Mouse (Mus musculus): Measurements from ENCODE around the gene Mllt1.

Mllt1 gene

DNA sequence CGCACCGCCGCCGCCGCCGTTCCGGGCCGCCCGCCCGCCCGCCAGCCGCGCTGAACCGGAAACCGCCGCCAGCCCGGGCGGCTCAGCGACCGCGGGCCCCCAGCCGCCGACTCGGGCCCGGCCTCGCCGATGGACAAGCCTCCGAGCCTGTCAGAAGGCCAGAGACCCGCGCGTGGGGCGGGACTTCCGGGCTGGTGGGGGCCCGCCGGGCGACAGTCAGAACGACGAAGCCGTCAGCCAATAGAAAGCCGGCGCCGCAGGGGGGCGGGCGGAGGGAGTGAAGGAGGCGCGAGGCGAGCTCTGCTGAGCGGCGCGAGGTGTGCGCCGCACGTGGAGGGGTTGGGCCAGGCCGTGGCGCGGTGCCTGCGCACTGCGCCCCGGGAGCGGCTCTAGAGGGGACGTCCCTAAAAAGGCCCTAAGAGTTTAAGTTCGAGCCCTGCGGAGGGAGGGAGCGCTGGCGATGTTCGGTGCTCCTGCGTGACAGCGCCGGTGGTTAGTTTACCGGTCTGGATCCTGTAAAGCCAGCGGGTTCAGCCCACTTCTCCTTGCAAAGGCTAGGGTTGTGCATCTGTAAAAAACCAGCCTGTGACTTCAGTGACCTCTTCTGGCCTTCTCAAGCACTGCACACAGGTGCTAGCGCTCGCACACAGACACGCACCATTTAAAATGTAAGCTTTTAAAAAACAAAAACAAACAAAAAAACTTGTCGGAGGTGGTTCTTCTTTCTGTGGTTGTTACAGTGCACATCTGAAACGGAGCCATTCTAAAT, at the start of gene Mllt1:
Gene Mllt1, minus strand, starts transcription at position 53 of the 769 bp plus-strand sequence.
- DNase-seq (ENCODE audit: low read depth) = peak; percentile 89

DNA sequence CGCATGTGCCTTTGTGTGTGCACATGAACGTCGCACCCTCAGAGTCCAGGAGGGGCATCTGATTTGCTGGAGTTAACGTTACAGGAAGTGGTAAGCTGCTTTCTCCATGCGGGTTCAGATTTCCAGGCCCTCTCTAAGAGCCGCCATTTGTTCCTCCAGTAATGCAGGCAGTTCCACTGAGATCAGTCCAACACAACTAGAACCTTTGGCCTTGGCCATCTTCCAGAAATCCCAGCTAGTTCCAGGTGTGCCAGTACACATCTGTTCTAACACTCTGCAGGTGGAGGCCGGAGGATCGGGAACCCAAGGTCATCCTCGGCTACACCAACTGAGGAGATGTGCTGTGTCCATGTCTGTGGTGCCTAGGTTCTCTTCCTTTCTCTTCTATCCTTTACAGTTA, 49.7 kb upstream of the Mllt1 start:
- no peak for DNase-seq (ENCODE audit: low read depth)

DNA sequence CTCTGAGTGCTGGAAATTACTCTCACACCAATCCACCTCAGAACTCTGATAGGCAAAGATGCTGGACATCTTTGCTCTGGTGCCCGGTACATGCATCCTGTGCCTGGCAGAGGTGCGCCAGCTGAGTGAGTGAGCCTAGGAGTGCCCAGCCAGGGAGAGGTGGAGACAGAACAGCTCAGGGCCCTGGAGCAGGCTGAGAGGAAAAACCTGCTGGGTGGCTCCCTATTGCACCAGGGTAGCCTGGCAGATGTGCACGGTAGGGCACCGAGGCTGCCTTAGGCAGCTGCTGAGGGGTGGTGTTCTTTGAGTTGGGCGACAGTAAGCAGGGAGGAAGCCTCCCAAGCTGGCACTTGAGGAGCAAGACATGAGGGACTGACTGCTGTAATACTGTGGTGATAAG, 46.8 kb upstream of the Mllt1 start, which contains the start of gene Acer1:
Gene Acer1, minus strand, starts transcription at position 114 of the 400 bp plus-strand sequence.
- DNase-seq (ENCODE audit: low read depth) = no peak

- no peak for DNase-seq (ENCODE audit: low read depth)
Measured at GRCm38 (mm10) chr17:56981049-56981448, 45.8 kb upstream of the Mllt1 start.

- DNase-seq (ENCODE audit: low read depth) = no peak
Measured at GRCm38 (mm10) chr17:56979524-56979923, 44.3 kb upstream of the Mllt1 start.

- DNase-seq (ENCODE audit: low read depth) = no peak
Measured at GRCm38 (mm10) chr17:56976531-56977390, 41.5 kb upstream of the Mllt1 start.

GRCm38 (mm10) chr17:56975391-56975790, 40.2 kb upstream of the Mllt1 start:
- DNase-seq (ENCODE audit: low read depth) = no peak

DNA sequence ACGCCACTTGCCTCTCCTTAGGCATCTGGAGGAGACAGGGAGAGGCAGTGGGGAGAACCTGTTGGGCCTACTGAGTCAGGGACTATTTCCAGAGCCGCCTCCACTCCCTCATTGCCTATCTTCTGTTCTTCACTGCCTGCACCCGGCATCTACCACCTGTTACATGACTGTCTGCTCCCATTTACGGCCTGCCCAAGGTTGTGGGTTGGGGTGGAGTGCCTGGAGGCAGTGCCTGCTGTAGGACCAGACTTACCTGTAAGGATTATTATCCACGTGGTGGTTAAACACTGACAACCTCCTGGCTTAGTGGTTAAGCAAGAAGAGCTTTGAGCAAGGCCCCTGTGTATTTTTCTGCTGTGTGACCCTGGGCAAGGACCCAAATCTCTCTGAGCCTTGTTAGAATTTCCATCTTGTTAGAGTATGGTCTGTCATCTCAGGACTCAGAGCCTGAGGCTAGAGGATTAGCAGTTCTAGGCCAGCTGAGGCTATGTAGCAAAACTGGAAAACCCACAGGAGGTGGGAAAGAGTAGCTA, 39.6 kb upstream of the Mllt1 start:
- DNase-seq (ENCODE audit: low read depth) = no peak

- DNase-seq (ENCODE audit: low read depth) = no peak
Measured at GRCm38 (mm10) chr17:56973956-56974707, 38.9 kb upstream of the Mllt1 start.

DNA sequence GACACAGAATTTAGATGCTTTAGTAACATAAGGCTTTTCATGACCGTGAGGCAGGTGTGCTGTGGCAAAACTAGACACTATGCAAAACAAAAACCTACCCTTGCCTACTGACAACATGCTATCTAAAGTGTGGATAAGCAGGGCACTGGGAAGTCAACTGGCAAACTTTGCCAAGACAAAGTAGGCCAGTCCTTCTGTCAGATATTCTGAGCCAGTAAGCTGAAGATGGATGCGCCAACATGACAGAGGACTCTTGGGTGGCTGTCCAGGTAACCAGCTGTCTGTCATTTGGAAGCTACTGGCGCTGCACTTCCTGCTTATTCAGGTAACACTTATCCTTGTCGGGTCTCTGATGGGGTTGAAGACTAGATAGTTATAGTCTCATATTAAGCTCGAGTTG, 34.9 kb upstream of the Mllt1 start:
- no peak for DNase-seq (ENCODE audit: low read depth)

DNA sequence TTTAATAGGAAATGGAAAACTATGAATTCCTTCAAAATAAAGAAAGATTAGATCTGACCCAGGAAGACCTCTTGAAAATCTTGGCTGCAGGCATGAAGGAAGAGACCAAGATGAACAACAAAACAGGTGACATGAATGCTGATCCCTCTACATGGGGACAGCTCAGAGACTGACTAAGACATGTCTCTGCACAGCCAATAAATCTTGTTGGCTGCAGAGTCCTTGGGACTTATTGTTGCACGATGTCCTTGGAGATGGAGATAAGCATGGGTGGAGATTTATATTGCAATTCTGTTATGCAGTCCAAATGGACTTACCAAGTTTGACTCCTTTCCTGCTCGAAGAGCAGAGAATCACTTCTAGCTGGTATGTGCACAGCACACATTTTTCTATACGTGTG, 34.1 kb upstream of the Mllt1 start:
- no peak for DNase-seq (ENCODE audit: low read depth)

DNA sequence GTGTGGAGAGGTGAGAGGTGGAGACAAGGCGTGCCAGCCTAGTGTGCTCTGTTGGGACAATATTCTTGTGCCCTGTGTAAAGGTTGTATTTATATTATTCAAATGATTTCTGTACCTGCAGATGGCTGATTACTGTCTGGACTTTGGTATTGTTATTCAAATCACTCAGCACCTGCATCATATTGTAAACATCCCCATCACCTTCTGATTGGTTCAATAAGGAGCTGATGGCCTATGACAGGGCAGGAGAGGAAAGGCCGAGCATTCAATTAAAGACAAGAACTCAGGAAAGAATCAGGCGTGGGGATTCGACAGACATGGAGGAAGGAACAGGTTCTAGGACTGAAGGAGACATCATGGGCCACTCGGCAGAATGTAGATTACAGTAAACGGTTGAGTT, 28.4 kb upstream of the Mllt1 start:
- no peak for DNase-seq (ENCODE audit: low read depth)

GRCm38 (mm10) chr17:56962642-56963405, 27.6 kb upstream of the Mllt1 start:
- peak; percentile 32 for DNase-seq (ENCODE audit: low read depth)

DNA sequence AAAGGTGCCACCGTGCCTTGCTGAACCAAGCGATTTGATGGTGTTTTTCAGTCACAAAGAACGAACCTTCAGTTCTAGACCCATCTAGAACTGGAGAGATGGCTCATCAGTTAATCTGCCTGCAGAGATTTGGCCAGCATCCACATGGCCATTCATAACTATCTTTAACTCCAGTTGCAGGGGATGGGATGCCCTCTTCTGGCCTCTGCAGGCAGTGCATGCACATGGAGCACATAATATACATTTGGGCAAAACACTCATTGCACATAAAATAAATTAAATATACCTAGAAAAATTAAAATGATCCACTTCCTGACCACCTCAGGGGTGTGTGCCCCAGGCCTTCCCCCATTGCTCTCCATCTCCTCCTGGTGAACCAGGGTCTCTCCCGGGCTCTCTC, 26.7 kb upstream of the Mllt1 start:
- peak; percentile 8 for DNase-seq (ENCODE audit: low read depth)

DNA sequence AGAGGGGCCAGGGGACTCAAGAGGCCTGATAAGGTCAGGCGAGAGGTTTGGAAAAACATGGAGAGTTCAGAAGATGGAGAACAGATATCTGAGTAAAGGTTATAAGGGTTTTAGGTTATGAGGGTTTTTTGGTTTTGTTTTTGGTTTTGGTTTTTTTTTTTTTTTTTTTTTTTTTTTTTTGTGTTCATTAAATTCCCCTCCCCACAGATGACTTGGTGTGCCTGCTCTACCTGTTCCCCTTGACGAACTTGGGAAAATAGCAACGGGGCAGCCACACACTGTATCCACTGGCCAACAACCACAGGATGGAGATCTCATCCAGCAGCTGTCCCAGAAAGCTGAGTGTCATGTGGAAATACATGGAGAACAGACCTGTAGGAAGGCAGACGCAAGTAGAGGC, 23.5 kb upstream of the Mllt1 start:
- no peak for DNase-seq (ENCODE audit: low read depth)

DNA sequence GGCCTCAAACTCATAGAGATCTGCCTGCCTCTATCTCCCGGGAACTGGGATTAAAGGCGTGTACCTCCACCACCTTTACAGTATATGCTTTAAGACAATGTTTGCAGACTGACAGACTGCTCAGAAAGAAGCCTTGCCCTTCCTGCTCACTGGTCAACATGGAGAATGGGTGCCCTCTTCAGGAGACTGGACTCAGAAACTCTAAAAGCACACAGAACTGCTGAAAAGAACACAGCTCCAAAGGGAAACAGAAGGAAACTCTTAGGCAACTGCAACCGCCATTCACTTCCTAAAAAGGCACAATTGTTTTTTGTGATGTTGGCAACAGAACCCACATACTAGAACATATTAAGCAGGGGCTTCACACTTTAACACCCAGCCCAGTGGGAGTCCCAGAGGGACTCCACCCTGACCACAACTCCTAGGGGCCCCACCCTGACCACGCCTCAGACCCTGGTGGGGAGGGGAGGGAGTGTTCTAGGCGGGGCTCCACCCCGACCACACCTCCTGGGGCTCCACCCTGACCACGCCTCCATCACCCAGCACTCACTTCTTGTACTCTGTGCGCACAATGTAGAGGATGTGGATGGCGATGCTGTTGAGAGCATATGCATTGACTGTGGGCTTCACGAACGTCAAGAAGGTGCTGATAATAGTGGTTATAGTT, 22.7 kb upstream of the Mllt1 start:
- peak; percentile 85 for DNase-seq (ENCODE audit: low read depth)

- DNase-seq (ENCODE audit: low read depth) = no peak
Measured at GRCm38 (mm10) chr17:56954871-56955270, 19.7 kb upstream of the Mllt1 start.

DNA sequence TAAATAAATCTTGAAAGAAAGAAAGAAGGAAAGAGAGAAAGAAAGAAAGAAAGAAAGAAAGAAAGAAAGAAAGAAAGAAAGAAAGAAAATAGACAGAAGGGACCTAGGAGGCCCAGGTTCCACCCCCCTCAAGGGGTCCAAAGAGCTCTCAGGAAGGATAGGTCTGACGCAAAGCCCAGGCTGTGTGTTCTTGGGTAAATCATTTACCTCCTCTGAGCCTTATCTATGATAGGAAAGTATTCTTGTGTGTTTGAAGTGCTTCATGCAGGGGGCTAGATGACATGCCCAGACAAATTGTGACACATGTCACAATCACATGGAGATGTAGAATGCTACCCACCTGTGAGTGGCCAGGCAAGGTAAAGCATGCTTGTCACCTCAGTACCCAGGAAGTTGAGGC, 17.4 kb upstream of the Mllt1 start:
- no peak for DNase-seq (ENCODE audit: low read depth)

DNA sequence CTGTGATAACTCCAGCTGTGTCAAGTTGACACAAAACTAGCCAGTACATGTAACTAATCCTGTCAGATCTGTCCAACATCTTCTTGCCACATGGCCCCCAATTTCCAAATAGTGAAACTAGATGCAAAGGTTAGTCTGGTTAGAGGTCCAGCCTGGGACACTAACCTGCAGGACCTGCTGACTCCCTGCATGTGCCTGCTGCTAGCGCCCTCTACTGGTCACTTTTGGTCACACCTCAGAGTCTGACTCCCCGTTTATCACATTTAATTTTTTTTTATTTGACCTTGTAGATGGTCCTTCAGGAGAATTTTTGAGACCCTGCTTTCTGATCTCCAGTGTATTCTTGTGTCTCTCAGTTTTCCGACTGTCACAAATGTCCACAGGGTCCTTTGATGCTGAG, 15.7 kb upstream of the Mllt1 start:
- peak; percentile 69 for DNase-seq (ENCODE audit: low read depth)

GRCm38 (mm10) chr17:56938751-56939150, 3.5 kb upstream of the Mllt1 start:
- DNase-seq (ENCODE audit: low read depth) = no peak

DNA sequence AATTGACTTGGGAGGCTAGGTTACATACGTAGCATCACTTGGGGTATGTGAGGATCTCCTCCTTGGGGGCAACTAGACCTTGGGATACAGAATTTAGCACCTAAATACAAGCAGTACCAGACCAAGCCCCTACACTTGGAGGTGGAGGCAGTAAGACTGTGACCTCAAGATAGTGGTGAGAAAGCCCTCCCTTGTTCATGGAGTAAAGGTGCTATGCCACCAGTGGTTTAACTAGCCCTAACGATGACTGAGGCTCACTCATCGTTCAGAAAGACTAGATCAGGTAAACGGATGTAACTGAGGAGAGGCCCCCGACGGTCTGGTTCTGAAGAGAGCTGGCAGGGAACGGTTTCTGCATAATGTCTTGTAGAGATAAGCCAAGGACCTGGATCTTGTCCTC, 1.5 kb upstream of the Mllt1 start:
- DNase-seq (ENCODE audit: low read depth) = no peak
